Mouse (Mus musculus) hindbrain, embryonic 11.5 days (tissue): ENCODE results near the gene Cdkl4. TPM values are rescaled to one million over a fixed set of nuclear protein-coding genes. Genes with fewer than 3 reads are reported as not detected.

Experiments used
- ATAC-seq: fragments of 200-750 bp; cut with Nextera tagmentation; 2 replicates; pipeline ENCODE4 v1.8.0; 2017; ENCODE audit warnings: mild to moderate bottlenecking, moderate TSS enrichment, moderate library complexity; ENCODE audit not compliant: low FRiP score
- DNase-seq: peaks from one replicate; pipeline ENCODE4 v3.0.0-alpha.2; 2015; ENCODE audit warnings: low spot score
- H3K27ac ChIP-seq: fragments of 300-500 bp; sonication (generic); 2 replicates; pipeline ENCODE4 v1.5.1; 2014; ENCODE audit warnings: mild to moderate bottlenecking, low read depth, low read length
- H3K27me3 ChIP-seq: fragments of 300-500 bp; sonication (generic); 2 replicates; pipeline ENCODE4 v1.6.1; 2014; ENCODE audit warnings: mild to moderate bottlenecking, low read length, moderate library complexity, mixed read lengths; ENCODE audit not compliant: control insufficient read depth, insufficient read depth
- H3K36me3 ChIP-seq: fragments of 300-500 bp; sonication (generic); 2 replicates; pipeline ENCODE4 v1.6.1; 2014; ENCODE audit warnings: mild to moderate bottlenecking, low read length, moderate library complexity, mixed read lengths; ENCODE audit not compliant: control insufficient read depth, insufficient read depth
- H3K4me1 ChIP-seq: fragments of 300-500 bp; sonication (generic); replicated peaks from 2 replicates; pipeline ENCODE4 v1.6.1; 2014; ENCODE audit warnings: low read length, mixed read lengths; ENCODE audit not compliant: control insufficient read depth, insufficient read depth
- H3K4me2 ChIP-seq: fragments of 300-500 bp; sonication (generic); replicated peaks from 2 replicates; pipeline ENCODE4 v1.6.1; 2014; ENCODE audit warnings: mild to moderate bottlenecking, low read depth, low read length
- H3K4me3 ChIP-seq: fragments of 300-500 bp; sonication (generic); 2 replicates; pipeline ENCODE4 v1.5.1; 2014; ENCODE audit warnings: low read depth, low read length
- H3K9ac ChIP-seq: fragments of 300-500 bp; sonication (generic); 2 replicates; pipeline ENCODE4 v1.6.1; 2014; ENCODE audit warnings: low read depth, low read length
- H3K9me3 ChIP-seq: fragments of 300-500 bp; sonication (generic); 2 replicates; pipeline ENCODE4 v1.6.1; 2016; ENCODE audit warnings: low read length; ENCODE audit not compliant: control insufficient read depth
- WGBS: fragments of 180-500 bp; shearing (Covaris S2); extraction: QIAGEN DNeasy Blood & Tissue Kit; methylation state at CpG from one replicate; pipeline ENCODE4 v1.1.7; 2014; 5-methylcytosine and 5-hydroxymethylcytosine counted together
- polyA plus RNA-seq: library from polyadenylated mRNA; unstranded; fragments of >200 nt; fragmentation: Nextera tagmentation; extraction: Ambion mirVana; gene quantifications from 2 replicates; pipeline ENCODE4 v1.2.1, GENCODE M21; 2014

Cdkl4 gene
- polyA plus RNA-seq, 1 experiment from 2014 or later: 5.6 TPM

GRCm38 (mm10) chr17:80501037-80501804 is 76.4 kb downstream of the Cdkl4 start:
- Histone ChIP-seq H3K4me2 (no peak overlapping the region), H3K36me3 (no peaks in the 10 kb centered on the region), H3K27me3 (no peaks in the 10 kb centered on the region), H3K9me3 (no peaks in the 10 kb centered on the region), H3K27ac (no peak overlapping the region), H3K4me1 (no peaks in the 10 kb centered on the region), H3K4me3 (no peak overlapping the region), H3K9ac (no peak overlapping the region)
- no peak for DNase-seq
- 70% methylated on average over 5 of the region's 5 CpGs for WGBS
- ATAC-seq: no peak

DNA sequence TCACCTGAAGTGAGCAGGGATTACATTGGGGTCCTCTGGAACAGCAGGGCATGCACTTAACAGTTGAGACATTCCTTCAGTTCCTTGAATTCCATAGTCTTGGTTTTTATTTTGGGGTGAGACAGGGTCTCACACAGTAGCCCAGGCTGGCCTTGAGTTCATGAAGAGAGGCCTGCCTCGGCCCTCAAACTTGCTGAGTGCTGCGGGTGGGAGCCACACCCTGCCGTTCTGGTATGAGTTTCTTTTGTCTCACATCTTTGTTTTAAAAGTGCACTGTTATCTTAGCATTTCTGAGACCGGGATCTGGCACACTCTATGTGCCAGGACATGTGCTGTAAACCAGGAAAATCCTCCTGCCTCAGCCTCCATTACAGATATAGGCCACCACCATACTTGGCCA is 77.6 kb downstream of the Cdkl4 start:
- Histone ChIP-seq H3K4me1 (no peaks in the 10 kb centered on the region), H3K4me2 (no peak overlapping the region), H3K9me3 (no peaks in the 10 kb centered on the region), H3K27ac (no peak overlapping the region), H3K9ac (no peak overlapping the region), H3K27me3 (no peaks in the 10 kb centered on the region), H3K36me3 (no peaks in the 10 kb centered on the region), H3K4me3 (no peak overlapping the region)
- no peak for DNase-seq
- no peak for ATAC-seq
- WGBS: 82% methylated on average over 4 of the region's 4 CpGs

- H3K27me3 ChIP-seq: no peaks in the 10 kb centered on the region
- no peak overlapping the region for H3K4me3 ChIP-seq
- H3K4me2 ChIP-seq: no peak overlapping the region
- H3K27ac ChIP-seq: no peak overlapping the region
- 63% methylated on average over 11 of the region's 11 CpGs for WGBS
- no peak for DNase-seq
- ATAC-seq: no peak
- H3K4me1 ChIP-seq: no peaks in the 10 kb centered on the region
- no peaks in the 10 kb centered on the region for H3K9me3 ChIP-seq
- H3K36me3 ChIP-seq: no peaks in the 10 kb centered on the region
- H3K9ac ChIP-seq: no peak overlapping the region
These were observed 78.9 kb downstream of the Cdkl4 start for GRCm38 (mm10) chr17:80498600-80499268.

DNA sequence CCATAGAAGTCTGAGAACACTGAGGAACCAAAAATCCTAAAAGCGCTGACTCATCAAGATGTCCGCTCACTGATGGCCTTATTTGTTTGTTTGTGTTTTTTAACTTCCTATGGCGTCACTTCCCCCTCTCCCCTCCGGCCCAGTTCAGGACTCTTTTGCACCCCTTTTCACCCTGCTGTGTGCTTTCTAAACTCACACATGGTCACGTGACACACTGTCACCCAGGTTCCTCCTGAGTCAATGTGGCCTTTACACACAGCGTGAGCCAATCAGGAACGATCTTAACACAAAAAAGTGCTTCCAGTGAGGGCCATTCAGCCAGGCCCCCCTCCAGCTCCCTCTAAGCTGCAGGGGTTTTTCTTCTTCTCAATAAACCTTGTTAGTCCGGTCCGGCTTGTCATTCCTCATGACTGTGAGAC is 80.4 kb downstream of the Cdkl4 start:
- H3K4me3 ChIP-seq: no peak overlapping the region
- H3K4me2 ChIP-seq: no peak overlapping the region
- H3K36me3 ChIP-seq: no peaks in the 10 kb centered on the region
- H3K9me3 ChIP-seq: no peaks in the 10 kb centered on the region
- H3K27me3 ChIP-seq: no peaks in the 10 kb centered on the region
- no peak overlapping the region for H3K9ac ChIP-seq
- H3K4me1 ChIP-seq: no peaks in the 10 kb centered on the region
- WGBS: 53% methylated on average over 9 of the region's 9 CpGs
- DNase-seq (no peak), ATAC-seq (no peak)
- H3K27ac ChIP-seq: no peak overlapping the region

DNA sequence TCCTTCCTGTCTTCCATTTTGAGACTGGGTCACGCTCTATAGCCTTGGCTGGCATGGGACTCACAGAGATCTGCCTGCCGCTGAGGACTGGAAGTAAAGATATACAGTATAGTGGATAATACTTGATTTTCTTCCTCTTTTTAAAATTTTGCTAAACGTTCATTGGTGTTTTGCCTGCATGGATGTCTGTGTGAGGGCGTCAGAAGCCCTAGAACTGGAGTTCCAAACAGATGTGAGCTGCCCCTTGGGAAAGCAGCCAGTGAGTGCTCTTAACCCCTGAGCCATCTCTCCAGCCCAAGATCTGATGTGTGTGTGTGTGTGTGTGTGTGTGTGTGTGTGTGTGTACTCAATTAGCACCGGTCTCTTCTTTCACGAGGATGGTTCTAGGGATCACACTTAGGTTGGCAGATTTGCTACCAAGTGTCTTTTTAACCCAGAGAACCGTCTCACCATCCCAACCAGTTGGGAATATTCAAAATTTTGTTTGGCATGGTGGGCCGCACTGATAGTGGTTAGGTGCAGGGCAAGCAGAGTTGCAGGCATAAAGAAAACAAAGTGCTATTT is 80.9 kb downstream of the Cdkl4 start:
- H3K27me3 ChIP-seq: no peaks in the 10 kb centered on the region
- no peaks in the 10 kb centered on the region for H3K9me3 ChIP-seq
- H3K36me3 ChIP-seq: no peaks in the 10 kb centered on the region
- no peaks in the 10 kb centered on the region for H3K4me1 ChIP-seq
- H3K9ac ChIP-seq: no peak overlapping the region
- H3K27ac ChIP-seq: no peak overlapping the region
- 86% methylated on average over 8 of the region's 8 CpGs for WGBS
- DNase-seq: no peak
- H3K4me2 ChIP-seq: no peak overlapping the region
- no peak overlapping the region for H3K4me3 ChIP-seq
- no peak for ATAC-seq

DNA sequence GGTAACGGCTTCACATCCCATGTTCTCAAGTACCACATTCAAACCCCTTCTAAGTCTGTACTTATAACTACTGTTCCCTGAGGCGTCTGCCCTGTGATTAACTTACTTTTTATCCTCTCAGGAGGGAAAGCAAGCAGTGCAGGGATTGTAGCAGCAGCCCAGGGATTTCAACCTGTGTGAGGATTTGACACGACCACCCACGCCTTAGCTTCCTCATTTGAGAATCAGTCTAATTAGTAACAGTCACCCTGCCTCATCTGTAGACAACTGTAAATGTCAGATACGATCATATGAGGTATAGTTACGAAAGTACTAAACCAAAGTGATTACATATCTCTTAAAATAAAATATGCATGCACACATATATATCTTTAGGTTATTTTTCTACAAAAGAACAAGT is 81.4 kb downstream of the Cdkl4 start:
- 87% methylated on average over 6 of the region's 6 CpGs for WGBS
- no peak overlapping the region for H3K4me2 ChIP-seq
- H3K36me3 ChIP-seq: no peaks in the 10 kb centered on the region
- H3K27me3 ChIP-seq: no peaks in the 10 kb centered on the region
- H3K9ac ChIP-seq: no peak overlapping the region
- DNase-seq: no peak
- H3K4me1 ChIP-seq: no peaks in the 10 kb centered on the region
- H3K9me3 ChIP-seq: no peaks in the 10 kb centered on the region
- H3K4me3 ChIP-seq: no peak overlapping the region
- ATAC-seq: no peak
- no peak overlapping the region for H3K27ac ChIP-seq

- Histone ChIP-seq H3K4me1 (no peaks in the 10 kb centered on the region), H3K9ac (no peak overlapping the region), H3K9me3 (no peaks in the 10 kb centered on the region), H3K27me3 (no peaks in the 10 kb centered on the region), H3K27ac (no peak overlapping the region), H3K36me3 (no peaks in the 10 kb centered on the region), H3K4me3 (no peak overlapping the region), H3K4me2 (no peak overlapping the region)
- DNase-seq: no peak
- WGBS: 88% methylated on average over 1 of the region's 1 CpGs
- ATAC-seq: no peak
These were observed 83.7 kb downstream of the Cdkl4 start for GRCm38 (mm10) chr17:80493891-80494290.

GRCm38 (mm10) chr17:80492811-80493210 is 84.8 kb downstream of the Cdkl4 start:
- DNase-seq (no peak), ATAC-seq (no peak)
- no peaks in the 10 kb centered on the region for H3K36me3 ChIP-seq
- 93% methylated on average over 4 of the region's 4 CpGs for WGBS
- H3K27me3 ChIP-seq: no peaks in the 10 kb centered on the region
- no peaks in the 10 kb centered on the region for H3K4me1 ChIP-seq
- H3K27ac ChIP-seq: no peak overlapping the region
- no peak overlapping the region for H3K4me2 ChIP-seq
- H3K9ac ChIP-seq: no peak overlapping the region
- no peaks in the 10 kb centered on the region for H3K9me3 ChIP-seq
- H3K4me3 ChIP-seq: no peak overlapping the region

- no peaks in the 10 kb centered on the region for H3K36me3 ChIP-seq
- H3K9ac ChIP-seq: no peak overlapping the region
- 98% methylated on average over 4 of the region's 4 CpGs for WGBS
- no peaks in the 10 kb centered on the region for H3K4me1 ChIP-seq
- H3K27me3 ChIP-seq: no peaks in the 10 kb centered on the region
- DNase-seq (no peak), ATAC-seq (no peak)
- no peak overlapping the region for H3K4me3 ChIP-seq
- H3K9me3 ChIP-seq: no peaks in the 10 kb centered on the region
- no peak overlapping the region for H3K4me2 ChIP-seq
- H3K27ac ChIP-seq: no peak overlapping the region
These were observed 85.3 kb downstream of the Cdkl4 start for GRCm38 (mm10) chr17:80492274-80492673.
